Mouse (Mus musculus) layer of hippocampus, adult 9-10 months (tissue): ENCODE results near the gene Zfyve1.

ENCODE experiments used
- DNase-seq: peaks from one replicate; pipeline ENCODE4 v3.0.0; 2022; ENCODE audit warnings: low spot score

The Zfyve1 gene

DNA sequence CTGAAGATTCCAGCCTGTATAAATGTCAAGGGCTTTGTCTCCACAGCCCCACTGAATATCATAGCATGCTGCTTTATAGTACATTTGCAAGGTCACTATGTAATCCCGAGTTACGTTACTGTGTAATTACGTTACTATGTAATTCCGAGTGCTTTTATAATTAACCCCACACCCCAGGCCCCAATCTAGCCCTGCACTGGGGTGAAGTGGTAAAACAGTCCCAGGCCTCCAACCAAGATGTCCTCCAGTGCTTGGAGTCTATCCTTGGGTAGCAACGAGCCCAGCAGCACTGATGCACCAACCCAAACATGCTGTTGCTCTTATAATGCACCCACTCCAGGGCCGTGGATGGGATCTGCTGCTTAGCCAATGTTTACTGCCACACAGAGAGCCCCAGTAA is 74.0 kb downstream of the Zfyve1 start:
- DNase-seq = no peak

GRCm38 (mm10) chr12:83521083-83521482 is 75.9 kb downstream of the Zfyve1 start:
- no peak for DNase-seq

DNA sequence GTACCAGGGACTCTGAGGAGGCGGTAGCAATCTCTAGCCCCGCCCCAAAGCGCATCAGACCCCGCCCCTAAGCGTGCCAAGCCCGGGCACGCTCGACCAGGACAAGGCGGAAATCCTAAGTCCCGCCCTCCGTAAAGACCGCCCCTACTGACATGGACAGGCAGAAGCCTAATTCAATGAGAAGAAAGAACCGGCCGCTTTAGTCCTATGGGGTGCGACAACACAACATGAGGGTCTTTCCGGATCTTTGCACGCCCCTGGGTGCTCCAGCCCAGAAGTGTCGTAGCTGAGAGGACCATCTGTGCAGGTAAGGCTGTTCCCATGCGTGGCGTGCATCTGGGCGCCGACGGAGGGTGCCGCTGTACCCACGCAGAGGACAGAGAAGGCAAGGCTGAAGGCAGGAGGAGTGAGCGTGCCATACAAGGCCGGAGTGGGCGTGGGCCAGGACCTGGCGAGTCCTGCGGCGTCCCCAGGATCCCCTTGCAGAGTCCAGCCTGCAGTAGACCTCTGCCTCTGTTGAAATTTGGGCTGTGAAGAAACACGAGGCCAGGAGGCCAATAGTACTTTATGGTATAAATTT is 76.6 kb downstream of the Zfyve1 start, which contains the start of gene Dcaf4:
Gene Dcaf4, plus strand, starts transcription at position 156 of the 580 bp plus-strand sequence.
- peak; percentile 87 for DNase-seq

- DNase-seq = no peak
Measured at GRCm38 (mm10) chr12:83517580-83517979, 79.4 kb downstream of the Zfyve1 start.

DNA sequence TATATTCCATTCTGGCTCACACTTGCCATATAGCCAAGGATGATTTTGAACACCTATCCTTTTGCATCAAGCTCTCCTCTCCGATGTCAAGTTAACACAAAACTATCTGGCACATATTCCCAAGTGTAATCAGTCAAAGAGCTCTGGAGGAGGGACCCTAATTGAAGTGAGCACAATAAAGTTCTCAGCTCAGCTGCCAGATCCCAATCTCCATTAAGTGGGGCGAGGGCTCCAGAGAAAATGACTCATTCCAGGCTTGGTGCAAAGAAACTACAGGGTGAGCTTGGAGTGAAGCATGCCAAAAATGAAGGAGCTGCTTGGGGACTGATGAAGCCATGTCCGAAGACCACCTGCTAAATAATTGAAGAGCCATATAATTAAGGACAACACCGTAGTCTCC is 82.8 kb downstream of the Zfyve1 start:
- no peak for DNase-seq

GRCm38 (mm10) chr12:83513185-83513584 is 83.8 kb downstream of the Zfyve1 start:
- no peak for DNase-seq

DNA sequence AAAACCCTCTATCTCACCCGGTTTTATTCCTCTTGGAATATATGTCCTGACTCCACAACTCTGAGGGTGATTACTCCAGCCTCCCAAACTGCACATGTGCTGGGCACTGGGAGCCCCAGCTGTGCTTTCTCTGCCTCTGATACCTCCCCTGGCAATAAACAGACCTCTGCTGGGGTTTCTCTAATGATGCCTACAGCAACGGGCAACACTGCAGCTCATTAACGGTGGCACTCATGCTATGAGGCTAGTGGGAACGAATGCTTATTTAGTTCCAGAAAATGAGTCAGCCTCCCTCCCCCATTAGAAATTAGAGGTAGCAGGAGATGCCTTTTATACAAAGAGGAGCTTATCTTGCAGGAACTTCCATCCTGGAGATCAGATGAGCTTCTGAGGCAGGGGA is 84.2 kb downstream of the Zfyve1 start:
- no peak for DNase-seq

DNA sequence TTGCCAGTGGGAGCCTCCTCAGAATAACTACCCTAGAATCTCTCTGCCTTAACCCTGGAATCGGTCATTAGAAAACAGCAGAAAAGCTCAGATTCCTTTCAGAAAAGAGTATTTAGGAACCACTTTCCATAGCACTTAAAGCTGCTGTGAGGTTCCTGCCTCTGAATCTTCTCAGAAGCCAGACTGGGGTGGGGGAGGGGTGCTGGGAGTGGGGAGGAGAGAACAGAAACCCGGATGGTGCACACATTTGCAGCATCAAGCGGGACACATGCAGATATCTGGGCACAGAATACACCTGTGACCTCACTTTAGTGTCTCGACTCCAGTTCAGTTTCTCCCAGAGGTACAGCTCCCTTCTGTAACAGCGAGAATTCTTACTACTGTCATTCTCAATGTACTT is 86.4 kb downstream of the Zfyve1 start:
- no peak for DNase-seq

GRCm38 (mm10) chr12:83506543-83506942 is 90.5 kb downstream of the Zfyve1 start:
- DNase-seq = no peak

DNA sequence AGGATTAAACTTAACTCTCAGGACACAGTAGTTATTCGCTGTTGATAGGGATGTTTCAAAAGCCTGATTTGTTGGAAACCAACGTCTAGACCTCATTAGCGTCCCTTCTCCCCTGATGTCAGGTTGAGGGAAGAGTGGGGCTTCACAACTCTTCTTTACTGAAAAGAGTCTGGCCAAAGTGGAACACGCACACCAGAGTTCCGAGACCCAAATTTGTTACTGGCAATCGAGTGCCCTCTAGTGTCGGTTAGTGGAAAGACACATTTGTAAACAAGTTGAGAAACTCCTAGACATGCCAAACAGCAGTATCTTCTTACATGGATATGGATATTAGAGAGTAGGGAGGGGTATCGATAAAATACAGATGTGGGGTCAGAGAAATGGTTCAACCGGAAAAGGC is 94.8 kb downstream of the Zfyve1 start:
- DNase-seq = peak; percentile 65

DNA sequence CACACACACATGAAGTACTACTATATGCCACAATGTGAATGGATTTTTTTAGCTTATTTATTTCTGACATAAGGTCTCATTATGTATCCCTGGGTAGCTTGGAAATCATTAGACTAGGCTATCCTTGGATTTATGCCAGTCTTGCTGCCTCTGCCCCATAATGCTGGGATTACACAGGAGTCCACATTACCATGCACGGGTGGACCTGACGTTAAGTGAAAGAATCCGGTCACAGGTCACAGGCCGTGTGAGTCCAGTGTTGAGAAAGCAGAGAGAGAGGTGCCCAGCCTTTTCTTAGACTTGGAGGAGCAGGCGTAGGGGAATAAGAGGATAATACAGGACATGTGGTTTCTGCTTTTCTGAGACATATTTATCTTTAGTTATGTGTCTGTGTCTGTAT is 97.8 kb downstream of the Zfyve1 start:
- no peak for DNase-seq

- DNase-seq = no peak
Measured at GRCm38 (mm10) chr12:83497959-83498358, 99.1 kb downstream of the Zfyve1 start.

GRCm38 (mm10) chr12:83496736-83497135 is 100.3 kb downstream of the Zfyve1 start:
- DNase-seq = no peak
